Mouse (Mus musculus) lung, postnatal 36 days (tissue): Measurements from ENCODE around the gene St6galnac3.

Experiments used
- DNase-seq: peaks from one replicate; pipeline ENCODE4 v3.0.0; 2022; ENCODE audit warnings: mixed read lengths

Gene St6galnac3

GRCm38 (mm10) chr3:153733364-153734159, 8.6 kb upstream of the St6galnac3 start:
- no peak for DNase-seq

DNA sequence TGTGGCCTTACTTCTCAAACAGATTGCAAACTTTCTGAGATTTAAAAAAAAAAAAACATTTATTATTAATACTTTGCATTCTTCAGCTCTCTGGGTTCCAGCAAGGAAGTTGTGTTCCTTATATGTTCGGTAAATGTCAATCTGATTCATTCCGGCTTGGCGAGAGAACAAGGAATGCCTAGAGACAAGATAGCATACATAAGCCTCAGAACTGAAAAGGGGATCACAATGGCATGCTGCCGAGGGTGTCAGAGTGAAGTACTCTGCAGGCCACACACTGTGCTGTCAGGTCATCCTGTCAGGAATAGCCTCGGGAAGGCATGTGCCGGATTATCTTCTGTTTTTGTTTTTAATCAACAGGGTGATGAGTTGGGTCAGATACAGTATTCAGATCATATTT, 7.8 kb upstream of the St6galnac3 start:
- no peak for DNase-seq

- DNase-seq: peak; percentile 58
Observed at GRCm38 (mm10) chr3:153732035-153732434, 7.1 kb upstream of the St6galnac3 start.

DNA sequence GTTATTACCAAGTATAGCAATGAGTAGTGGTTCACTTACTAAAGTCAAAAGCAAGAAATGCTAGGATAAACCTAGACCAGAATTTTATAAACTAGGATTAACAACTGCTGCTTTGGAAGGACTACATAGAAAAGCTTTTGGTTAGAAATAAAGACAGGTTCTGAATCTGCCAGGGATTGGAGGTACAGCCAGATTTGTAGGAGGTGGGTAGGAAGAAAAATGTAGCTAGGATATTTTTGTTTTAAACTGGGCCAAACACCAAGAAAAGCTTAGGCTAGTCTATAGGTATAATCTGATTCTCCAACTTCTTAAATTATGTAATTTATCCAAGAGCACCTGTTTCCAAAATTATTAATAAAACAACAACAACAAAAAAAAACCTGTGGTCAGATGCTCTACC, 3.6 kb upstream of the St6galnac3 start:
- DNase-seq: no peak

GRCm38 (mm10) chr3:153723467-153724079, 1.4 kb downstream of the St6galnac3 start:
- peak; percentile 48 for DNase-seq

DNA sequence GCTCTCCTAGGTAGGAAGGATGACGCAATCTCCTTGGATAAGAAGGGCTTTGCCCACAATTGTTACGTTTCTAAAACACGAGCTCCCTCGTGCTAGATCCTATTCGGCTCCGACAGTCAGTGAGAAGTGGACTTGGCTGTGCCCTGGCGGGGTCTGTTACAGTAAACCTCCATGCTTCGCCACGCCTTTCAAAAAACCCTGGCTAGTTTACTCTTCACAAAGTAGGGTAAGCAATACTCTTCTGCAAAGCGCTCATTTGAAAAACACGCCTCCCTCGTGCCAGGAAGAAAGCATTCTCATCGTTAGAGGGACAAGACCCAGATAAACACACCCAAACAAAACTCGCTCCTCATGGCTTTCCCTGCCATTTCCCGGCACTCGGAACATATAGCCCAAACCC, 3.4 kb downstream of the St6galnac3 start:
- DNase-seq: no peak

GRCm38 (mm10) chr3:153720922-153721321, 4.1 kb downstream of the St6galnac3 start:
- DNase-seq: no peak

DNA sequence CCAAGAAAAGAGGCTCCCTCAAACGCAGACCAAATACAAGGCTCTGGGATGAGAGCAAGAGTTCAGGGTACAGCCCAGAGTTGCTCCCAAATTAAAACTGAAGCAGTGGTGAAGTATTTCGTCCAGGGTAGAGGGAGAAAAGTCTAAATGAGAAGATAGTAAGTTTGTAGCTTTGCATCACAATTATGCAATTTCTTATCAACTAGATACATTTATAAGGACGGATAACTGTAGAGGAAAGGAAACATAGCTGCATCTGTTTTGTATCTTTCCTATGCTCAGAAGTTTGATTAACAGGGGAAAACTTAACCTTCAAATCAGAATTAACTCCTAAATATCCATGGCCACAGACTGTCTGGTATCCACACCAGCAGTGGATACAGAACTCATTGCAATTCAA, 4.7 kb downstream of the St6galnac3 start:
- DNase-seq: no peak

DNA sequence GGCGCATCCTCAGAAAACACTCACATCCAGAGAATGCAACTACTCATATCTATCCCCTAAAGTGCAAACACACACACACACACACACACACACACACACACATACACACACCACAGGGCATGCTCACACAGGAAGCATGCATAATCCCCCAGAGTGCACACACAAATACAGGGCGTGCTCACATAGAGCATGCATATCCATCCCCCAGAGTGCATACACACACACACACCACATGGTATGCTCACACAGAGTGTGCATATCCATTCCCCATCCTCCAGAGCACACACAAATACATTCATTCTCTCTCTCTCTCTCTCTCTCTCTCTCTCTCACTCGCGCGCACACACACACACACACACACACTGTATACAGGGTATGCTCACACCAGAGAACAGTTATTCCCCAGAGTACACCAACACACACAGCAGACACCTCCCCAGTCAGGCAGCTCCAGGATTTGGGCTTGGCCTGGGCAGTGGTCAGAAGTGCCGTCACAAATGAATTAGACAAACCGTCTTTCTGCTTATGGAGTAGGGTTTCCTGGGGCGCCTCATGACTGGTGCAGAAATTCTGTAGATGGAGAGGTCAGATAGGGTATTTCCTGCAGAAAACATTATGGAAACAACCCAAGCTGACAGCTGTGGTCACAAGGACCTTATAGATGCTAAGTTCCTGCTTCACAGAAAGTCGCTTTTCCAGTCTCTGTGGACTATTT, 5.6 kb downstream of the St6galnac3 start:
- DNase-seq: no peak

DNA sequence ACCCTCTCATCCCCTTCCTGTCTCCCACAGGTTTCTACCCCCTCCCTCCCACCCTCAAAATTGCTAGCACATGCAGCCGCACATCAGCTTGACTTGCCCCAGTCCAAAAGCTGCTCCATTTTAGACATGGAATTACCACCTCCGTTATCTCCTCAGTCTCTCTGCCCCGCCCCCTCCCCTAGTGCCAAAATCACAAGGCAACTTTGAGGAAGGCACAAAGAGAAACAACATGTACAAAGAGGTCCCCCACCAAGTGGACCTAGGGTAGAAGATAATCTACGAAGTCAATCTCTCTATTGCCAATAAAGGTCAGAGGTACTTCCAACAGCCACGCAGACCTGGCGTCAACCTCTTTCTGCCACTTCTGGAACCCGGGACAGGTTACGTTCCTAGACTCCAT, 6.2 kb downstream of the St6galnac3 start:
- DNase-seq: no peak

- no peak for DNase-seq
Observed at GRCm38 (mm10) chr3:153717742-153718141, 7.2 kb downstream of the St6galnac3 start.

GRCm38 (mm10) chr3:153715646-153716045, 9.3 kb downstream of the St6galnac3 start:
- no peak for DNase-seq

GRCm38 (mm10) chr3:153710545-153710944, 14.4 kb downstream of the St6galnac3 start:
- DNase-seq: peak; percentile 64

- no peak for DNase-seq
Observed at GRCm38 (mm10) chr3:153707687-153708086, 17.3 kb downstream of the St6galnac3 start.

DNA sequence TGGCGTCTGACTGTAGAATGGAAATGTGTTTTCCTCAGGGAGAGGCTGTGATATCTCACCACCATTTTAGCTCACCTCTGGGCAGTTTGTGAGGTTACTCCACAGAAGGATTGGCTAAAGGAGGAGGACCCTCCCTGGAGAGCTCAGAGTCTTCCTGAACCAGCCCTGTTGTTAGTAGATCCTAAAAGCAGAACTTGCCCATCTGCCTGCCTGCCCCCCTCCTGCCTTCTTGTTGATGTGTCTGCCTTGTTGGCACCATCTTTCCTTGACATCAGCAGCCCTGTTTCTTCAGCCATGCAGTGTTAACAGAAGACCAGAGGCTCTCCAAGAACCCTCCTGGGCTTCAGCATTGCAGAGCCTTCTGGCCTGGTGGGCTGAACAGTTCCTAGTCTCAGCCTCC, 18.1 kb downstream of the St6galnac3 start:
- DNase-seq: no peak

DNA sequence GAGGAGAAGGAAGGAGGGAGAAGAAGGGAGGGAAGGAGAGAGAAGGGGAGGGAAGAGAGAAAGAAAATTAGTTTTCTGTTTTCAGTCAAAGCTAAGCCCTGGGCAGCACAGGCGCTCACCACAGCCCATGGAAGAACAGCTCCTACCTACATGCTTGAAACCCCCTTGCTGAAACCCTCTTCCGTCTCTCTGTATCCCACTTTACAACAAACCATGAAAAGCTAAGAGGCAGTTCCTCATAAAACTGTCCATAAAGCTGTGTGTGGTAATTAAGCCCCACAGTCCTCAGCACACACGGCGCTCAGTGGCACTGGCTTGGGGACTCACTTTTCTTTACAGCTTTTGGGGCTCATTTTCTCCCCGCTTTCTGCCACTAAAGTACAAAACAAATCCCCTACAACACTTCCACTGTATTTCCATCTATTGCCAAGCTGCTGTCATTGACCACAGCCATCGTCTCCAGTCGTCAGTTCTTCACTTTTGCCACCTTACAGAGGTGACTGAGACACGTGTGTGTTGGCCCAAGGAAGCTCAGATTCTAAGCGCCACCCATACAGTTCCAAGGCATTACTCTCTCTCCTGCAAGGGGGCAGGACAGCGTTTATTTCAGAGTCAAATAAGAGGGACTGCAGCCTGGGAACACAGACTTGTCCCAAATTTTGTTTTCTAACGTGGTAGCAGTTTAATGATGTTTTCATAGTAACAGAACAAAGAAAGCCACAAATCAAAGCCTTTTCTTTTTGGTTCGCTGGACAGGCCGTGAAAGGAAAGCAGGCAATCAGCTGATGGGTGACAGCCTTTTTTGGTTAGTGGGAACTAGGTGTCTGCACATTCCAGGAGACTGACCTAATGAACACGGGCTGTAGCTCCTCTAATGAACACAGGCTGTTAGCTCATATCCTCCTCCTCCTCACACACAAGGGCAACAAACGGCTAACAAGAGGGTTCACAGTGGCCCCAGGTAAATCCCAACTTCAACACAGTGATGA, 22.9 kb downstream of the St6galnac3 start:
- no peak for DNase-seq

GRCm38 (mm10) chr3:153701172-153701571, 23.8 kb downstream of the St6galnac3 start:
- DNase-seq: no peak

- no peak for DNase-seq
Observed at GRCm38 (mm10) chr3:153699086-153699485, 25.9 kb downstream of the St6galnac3 start.

DNA sequence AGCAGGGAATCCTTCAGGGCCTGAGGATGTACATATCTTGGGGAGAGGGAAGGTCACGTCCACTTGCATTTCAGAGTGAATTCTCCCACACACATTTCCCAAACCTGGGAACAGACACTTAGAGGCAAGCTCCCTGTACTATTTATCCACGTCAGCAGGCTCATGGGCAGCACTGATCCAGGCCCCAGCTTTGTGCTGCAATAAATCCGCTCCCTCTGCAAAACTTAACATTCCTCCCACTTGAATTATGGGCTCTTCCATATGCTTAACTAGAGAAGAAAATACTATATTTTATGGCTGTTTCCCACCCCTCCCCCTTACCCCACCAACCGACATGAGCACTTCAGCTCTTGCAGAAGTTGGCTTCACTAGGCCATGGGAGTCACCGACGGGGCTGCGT, 32.0 kb downstream of the St6galnac3 start:
- no peak for DNase-seq

DNA sequence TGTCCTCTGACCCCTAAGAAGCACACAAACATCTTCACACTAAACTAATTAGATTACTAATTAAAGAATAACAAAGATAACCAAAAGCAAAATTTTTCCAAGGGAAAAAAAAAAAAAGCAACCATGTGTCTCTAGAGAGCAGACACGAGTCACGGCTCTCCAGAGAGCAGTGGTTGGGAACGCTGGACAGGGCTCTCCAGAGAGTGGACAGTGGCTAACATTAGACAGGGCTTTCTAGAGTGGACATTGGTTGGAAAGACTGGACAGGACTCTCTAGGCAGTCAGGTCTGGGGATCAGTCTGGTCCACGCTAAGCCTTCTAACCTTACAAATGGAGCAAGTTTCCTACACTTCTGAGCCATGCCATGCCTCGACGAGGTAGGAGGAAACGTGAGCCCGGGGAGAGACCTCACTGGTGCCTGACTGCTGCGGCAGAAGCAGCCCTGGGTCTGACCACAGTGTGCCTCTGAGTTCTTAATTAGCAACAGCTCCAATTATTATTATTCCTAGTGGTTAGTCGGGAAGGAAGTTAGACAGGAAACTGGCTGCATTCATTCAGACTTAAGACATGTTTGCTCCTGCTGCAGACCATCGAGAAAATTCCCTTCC, 32.7 kb downstream of the St6galnac3 start:
- no peak for DNase-seq

DNA sequence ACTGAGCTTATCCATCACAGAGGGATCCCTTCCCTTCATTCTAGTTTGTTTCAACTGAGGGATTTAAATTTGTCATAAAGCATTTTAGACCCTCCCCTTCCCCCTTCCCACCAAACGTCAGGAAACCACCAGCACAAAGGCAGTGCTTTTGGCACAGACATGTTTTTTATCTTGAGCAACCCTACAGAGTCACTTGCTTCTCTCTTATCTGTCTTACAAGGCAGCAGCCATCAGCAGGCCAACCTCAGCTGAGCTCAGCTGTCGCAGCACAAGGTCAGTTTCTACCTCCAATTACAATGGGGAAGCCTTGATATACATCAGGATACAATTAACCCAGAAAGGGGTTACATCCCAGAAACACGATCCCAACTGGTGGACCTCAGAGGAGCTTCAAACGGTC, 33.4 kb downstream of the St6galnac3 start:
- DNase-seq: no peak

- DNase-seq: no peak
Observed at GRCm38 (mm10) chr3:153690553-153690952, 34.4 kb downstream of the St6galnac3 start.
